Mouse (Mus musculus): ENCODE measurements around the gene Olfr1141. TPM values are rescaled to one million over a fixed set of nuclear protein-coding genes. Genes with fewer than 3 reads are reported as not detected.

The Olfr1141 gene
- polyA plus RNA-seq (2012; rRNA removed), result not detected in 2 replicates

DNA sequence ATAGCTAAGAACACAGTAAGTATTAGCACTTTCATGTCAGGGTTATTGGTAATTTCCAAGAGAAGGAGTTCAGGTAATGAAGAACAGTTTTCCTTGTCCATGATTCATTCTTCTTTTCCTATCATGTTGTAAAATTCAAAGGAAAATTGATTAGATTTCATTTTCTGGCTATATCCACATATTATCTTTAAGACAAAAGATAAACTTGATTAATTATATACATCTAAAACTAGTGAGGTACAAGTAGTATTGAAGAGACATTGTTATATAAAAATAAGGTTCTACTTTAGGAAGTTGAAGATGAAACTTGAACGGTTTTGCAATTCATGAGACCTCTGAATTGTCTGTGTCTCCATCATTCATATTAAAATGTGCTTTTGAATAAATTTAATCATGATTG, at the start of gene Olfr1141:
Gene Olfr1141, minus strand, starts transcription at position 101 of the 400 bp plus-strand sequence.

DNA sequence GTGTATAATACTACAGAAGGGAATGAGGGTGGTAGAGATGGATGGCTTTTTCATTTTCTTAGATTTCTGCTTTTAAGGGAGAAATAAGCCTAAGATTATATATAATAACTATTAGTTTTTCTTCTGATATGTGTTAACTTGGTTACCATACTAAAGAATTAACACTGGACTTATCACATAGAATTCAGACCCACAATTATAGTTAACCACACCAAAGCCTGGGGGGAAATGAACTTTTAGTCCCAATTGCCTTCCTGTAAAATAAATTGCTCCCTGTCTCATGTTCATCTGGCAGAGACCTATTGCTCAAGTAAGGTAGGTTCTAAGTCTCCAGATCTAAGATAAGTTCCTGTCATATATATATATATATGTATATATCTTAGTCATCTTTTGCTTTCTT, 46.5 kb upstream of the Olfr1141 start, which contains the start of gene Olfr1143:
Gene Olfr1143, plus strand, starts transcription at position 301 of the 400 bp plus-strand sequence.

DNA sequence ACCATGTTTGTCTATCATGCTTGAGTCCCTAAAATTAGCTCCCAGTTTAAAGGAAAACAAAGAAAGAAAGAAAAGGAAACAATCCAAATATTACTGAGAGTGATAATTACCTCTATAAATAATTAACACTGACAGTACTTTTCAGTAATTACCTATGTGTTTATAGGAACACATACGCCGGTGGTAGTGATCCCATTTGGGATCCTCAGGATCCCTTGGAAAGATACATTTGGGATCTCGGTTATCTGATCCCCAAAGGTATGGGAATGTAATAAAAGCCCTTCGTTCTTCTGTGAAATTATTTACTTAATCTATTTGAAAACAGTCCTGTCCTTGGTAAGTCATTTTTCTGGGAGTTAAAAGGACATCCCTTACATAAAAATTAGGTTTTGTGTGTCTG, 25.4 kb upstream of the Olfr1141 start, which contains the start of gene Olfr152:
Gene Olfr152, plus strand, starts transcription at position 301 of the 400 bp plus-strand sequence.

DNA sequence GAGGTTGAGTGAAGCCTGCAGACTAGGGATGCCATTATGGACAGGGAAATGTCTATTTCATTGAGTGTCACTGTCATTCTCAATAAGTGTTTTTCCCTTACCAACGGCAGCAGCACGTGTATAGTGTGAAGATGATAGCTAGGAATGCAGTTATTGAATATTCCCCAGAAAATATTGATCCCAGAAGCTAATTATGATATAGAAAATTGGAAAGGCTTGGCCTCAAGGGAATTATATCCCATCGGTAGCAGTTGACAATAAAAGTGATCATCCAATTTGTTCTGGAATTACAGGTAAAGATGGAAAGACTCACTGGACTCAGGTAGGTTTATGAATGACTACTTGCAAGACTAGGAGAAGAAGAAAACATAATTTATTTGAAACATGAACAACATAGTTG, 10.3 kb downstream of the Olfr1141 start, which contains the start of gene Olfr1140:
Gene Olfr1140, plus strand, starts transcription at position 301 of the 400 bp plus-strand sequence.

DNA sequence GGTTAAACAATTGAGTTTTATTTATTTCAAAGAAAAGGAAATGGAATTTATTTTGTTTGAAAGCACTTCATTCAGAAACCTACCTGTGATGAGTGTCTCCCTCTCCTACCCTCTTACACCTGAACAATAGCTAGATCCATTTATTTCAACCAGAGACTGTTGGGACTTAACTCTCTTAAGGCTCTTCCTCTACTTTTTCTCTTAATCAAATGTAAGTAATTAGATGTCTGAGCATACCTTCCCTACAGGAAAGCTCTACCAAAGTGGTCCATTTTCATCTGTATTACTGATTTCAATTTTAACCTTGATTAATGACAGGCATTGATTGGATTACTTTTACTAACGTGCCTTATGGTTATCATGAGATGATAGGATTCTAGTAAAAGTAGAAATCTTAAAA, 13.9 kb downstream of the Olfr1141 start, which contains the start of gene Olfr1138:
Gene Olfr1138, minus strand, starts transcription at position 101 of the 400 bp plus-strand sequence.

DNA sequence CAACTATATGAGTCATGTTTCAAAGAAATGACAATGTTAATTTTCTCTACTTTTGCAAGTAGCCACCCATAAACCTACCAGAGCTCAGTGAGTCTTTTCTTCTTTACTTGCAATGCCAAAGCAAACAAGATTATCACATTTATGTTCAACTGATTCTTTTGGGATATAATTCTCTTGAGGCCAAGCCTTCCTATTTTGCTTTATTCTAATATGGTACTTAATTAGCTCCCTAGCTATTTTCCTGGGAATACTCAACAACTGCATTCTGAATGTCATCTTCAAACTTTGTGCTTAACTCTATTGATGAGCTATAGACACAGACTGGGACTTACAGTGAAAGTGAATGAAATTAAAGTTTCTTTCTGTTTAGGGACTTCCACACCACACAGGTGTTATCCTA, 40.7 kb downstream of the Olfr1141 start, which contains the start of gene Olfr1137:
Gene Olfr1137, minus strand, starts transcription at position 101 of the 400 bp plus-strand sequence.

Other genes starting within 250 kb of the Olfr1141 start
- gene Pramel6, start 247.4 kb downstream of the Olfr1141 start, polyA plus RNA-seq (2012; rRNA removed), result not detected in 2 replicates
- not detected in 2 replicates for gene Olfr153, start 222.2 kb downstream of the Olfr1141 start, polyA plus RNA-seq (2012; rRNA removed)
- gene Olfr1128, start 208.4 kb downstream of the Olfr1141 start, polyA plus RNA-seq (2012; rRNA removed), result not detected in 2 replicates
- not detected in 2 replicates for gene Olfr1129, start 180.1 kb downstream of the Olfr1141 start, polyA plus RNA-seq (2012; rRNA removed)
- not detected in 2 replicates for gene Olfr1130, start 147.8 kb downstream of the Olfr1141 start, polyA plus RNA-seq (2012; rRNA removed)
- not detected in 2 replicates for gene Olfr1131, start 126.9 kb downstream of the Olfr1141 start, polyA plus RNA-seq (2012; rRNA removed)
- gene Olfr1132, start 116.5 kb downstream of the Olfr1141 start, polyA plus RNA-seq (2012; rRNA removed), result not detected in 2 replicates
- gene Olfr1133, start 106.6 kb downstream of the Olfr1141 start, polyA plus RNA-seq (2012; rRNA removed), result not detected in 2 replicates
- not detected in 2 replicates for gene Olfr1134, start 95.5 kb downstream of the Olfr1141 start, polyA plus RNA-seq (2012; rRNA removed)
- gene Olfr1135, start 80.3 kb downstream of the Olfr1141 start, polyA plus RNA-seq (2012; rRNA removed), result not detected in 2 replicates
- gene Olfr1136, start 60.0 kb downstream of the Olfr1141 start, polyA plus RNA-seq (2012; rRNA removed), result not detected in 2 replicates
- not detected in 2 replicates for gene Olfr1137, start 40.8 kb downstream of the Olfr1141 start, polyA plus RNA-seq (2012; rRNA removed)
- not detected in 2 replicates for gene Olfr1138, start 14.0 kb downstream of the Olfr1141 start, polyA plus RNA-seq (2012; rRNA removed)
- gene Olfr1140, start 10.2 kb downstream of the Olfr1141 start, polyA plus RNA-seq (2012; rRNA removed), result not detected in 2 replicates
- gene Olfr152, start 25.5 kb upstream of the Olfr1141 start, polyA plus RNA-seq (2012; rRNA removed), result not detected in 2 replicates
- not detected in 2 replicates for gene Olfr1143, start 46.6 kb upstream of the Olfr1141 start, polyA plus RNA-seq (2012; rRNA removed)
- not detected in 2 replicates for gene Olfr1145, start 55.8 kb upstream of the Olfr1141 start, polyA plus RNA-seq (2012; rRNA removed)
- gene Olfr1148, start 76.5 kb upstream of the Olfr1141 start, polyA plus RNA-seq (2012; rRNA removed), result not detected in 2 replicates
- gene Olfr1150-ps1, start 90.0 kb upstream of the Olfr1141 start, polyA plus RNA-seq (2012; rRNA removed), result not detected in 2 replicates
- gene Olfr1151, start 101.9 kb upstream of the Olfr1141 start, polyA plus RNA-seq (2012; rRNA removed), result not detected in 2 replicates
- gene Olfr1152, start 112.5 kb upstream of the Olfr1141 start, polyA plus RNA-seq (2012; rRNA removed), result not detected in 2 replicates
- not detected in 2 replicates for gene Olfr1153, start 141.0 kb upstream of the Olfr1141 start, polyA plus RNA-seq (2012; rRNA removed)
- not detected in 2 replicates for gene Olfr1154, start 151.2 kb upstream of the Olfr1141 start, polyA plus RNA-seq (2012; rRNA removed)
- gene Olfr1155, start 191.1 kb upstream of the Olfr1141 start, polyA plus RNA-seq (2012; rRNA removed), result not detected in 2 replicates
- not detected in 2 replicates for gene Olfr1156, start 199.1 kb upstream of the Olfr1141 start, polyA plus RNA-seq (2012; rRNA removed)
- not detected in 2 replicates for gene Olfr1157, start 214.3 kb upstream of the Olfr1141 start, polyA plus RNA-seq (2012; rRNA removed)
- gene Olfr74, start 220.7 kb upstream of the Olfr1141 start, polyA plus RNA-seq (2012; rRNA removed), result not detected in 2 replicates
- not detected in 2 replicates for gene Olfr1158, start 236.1 kb upstream of the Olfr1141 start, polyA plus RNA-seq (2012; rRNA removed)

Data from central nervous system, embryonic 11.5 days (tissue).